Mouse (Mus musculus) left cerebral cortex, postnatal 25 days (tissue): Measurements from ENCODE around the gene Fam209. TPM values are rescaled to one million over a fixed set of nuclear protein-coding genes. Genes with fewer than 3 reads are reported as not detected.

Experiments used
- DNase-seq, 2 experiments: peaks; one replicate each; pipeline ENCODE4 v3.0.0; 2022; ENCODE audit warnings: low spot score in 2 of 2, mixed read lengths in 1 of 2
- intact Hi-C: fragments of 180-260 bp; cut with DNase I; formaldehyde crosslinking; loops from one replicate; pipeline ENCODE4 v1.15.1; 2025
- total RNA-seq, 2 experiments: library from RNA; stranded (reverse); gene quantifications; 2 replicates each; pipeline ENCODE4 v1.2.3; 2021

The Fam209 gene
- total RNA-seq, 2 experiments from 2014 or later: not detected

DNA sequence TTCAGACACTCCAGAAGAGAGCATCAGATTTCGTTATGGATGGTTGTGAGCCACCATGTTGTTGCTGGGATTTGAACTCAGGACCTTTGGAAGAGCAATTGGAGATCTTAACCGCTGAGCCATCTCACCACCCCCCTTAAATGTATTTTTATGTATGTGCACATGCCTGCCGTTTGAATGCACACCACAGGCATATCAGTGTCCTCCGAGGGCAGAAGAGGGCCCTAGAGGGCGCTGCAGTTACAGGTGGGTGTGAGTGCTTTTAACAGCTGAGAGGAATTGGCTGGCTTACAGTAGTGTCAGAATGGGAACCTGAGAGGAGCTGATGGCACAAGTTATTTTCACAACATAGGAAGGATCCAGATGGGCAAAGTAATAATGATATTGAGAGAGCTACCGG, 2.6 kb downstream of the Fam209 start:
- intact Hi-C loops: loop anchor here (5.0 kb wide), 1 partner anchor 612 kb away; no protein-coding TSS in a partner anchor
- DNase-seq: no peak

GRCm38 (mm10) chr2:172476707-172477260, 4.5 kb downstream of the Fam209 start:
- intact Hi-C loops: loop anchor here (2.0 to 5.0 kb wide), 2 partner anchors 348 to 611 kb away; no protein-coding TSS in a partner anchor
- DNase-seq: peak in 1 of 2 experiments; percentile 16

- no peak for DNase-seq
- intact Hi-C loops: loop anchor here (2.0 to 5.0 kb wide), 2 partner anchors 347 to 610 kb away; no protein-coding TSS in a partner anchor
Measured at GRCm38 (mm10) chr2:172477350-172477749, 5.0 kb downstream of the Fam209 start.

- peak; percentile 66 to 67 for DNase-seq
- intact Hi-C loops: loop anchor here (1.0 to 5.0 kb wide), 5 partner anchors 23 to 609 kb away; no protein-coding TSS in a partner anchor
Measured at GRCm38 (mm10) chr2:172477860-172478259, 5.5 kb downstream of the Fam209 start.

DNA sequence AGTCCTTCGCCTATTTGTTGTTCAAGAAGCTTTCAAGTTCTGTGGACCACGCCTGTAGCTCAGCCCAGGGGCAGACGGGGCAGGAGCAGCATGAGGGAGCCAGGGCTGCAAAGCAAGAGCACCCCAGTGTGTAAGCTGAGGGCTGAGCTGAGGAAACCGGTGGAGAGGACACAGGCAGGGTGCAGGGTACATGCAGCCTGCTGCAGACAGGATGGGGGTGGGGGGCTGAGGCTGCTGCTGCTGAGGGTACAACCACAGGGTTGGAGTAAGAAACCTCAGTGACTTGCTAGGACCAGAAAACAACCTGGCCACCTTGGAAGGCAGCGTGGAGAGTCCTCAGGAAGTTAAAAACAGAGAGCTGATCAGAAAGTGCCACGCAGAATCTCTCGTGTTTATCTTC, 8.0 kb downstream of the Fam209 start:
- intact Hi-C loops: no loop called here
- no peak for DNase-seq

- DNase-seq: no peak
Measured at GRCm38 (mm10) chr2:172481654-172482385, 9.5 kb downstream of the Fam209 start.

GRCm38 (mm10) chr2:172483766-172484413, 11.6 kb downstream of the Fam209 start:
- intact Hi-C loops: no loop called here

More at GRCm38 (mm10) chr2:172481654-172482385, 9.5 kb downstream of the Fam209 start:
- intact Hi-C loops: no loop called here

GRCm38 (mm10) chr2:172484696-172485370, 12.5 kb downstream of the Fam209 start:
- DNase-seq: no peak
- intact Hi-C loops: no loop called here

More at GRCm38 (mm10) chr2:172483766-172484413, 11.6 kb downstream of the Fam209 start:
- peak in 1 of 2 experiments; percentile 27 for DNase-seq

- intact Hi-C loops: no loop called here
- DNase-seq: no peak
Measured at GRCm38 (mm10) chr2:172496736-172497345, 24.5 kb downstream of the Fam209 start.

DNA sequence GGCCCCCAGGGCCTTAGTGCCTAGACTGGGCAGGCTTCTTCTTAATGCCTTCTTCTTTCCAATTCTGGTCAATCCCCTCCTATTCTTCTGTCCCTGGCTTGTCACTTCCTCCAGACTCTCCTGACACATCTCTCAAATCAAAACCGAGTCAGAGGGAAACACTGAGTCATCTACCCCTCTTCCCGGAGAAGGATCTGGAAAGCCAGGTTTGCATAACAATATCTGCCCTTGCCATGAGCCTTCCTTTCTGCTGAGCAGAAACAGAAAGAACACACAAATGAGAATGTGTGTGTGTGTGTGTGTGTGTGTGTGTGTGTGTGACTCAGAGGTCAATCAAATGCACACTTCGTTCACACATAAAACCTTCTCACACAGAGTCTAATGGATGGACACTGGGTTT, 26.5 kb downstream of the Fam209 start:
- intact Hi-C loops: no loop called here
- peak in 1 of 2 experiments; percentile 24 for DNase-seq

DNA sequence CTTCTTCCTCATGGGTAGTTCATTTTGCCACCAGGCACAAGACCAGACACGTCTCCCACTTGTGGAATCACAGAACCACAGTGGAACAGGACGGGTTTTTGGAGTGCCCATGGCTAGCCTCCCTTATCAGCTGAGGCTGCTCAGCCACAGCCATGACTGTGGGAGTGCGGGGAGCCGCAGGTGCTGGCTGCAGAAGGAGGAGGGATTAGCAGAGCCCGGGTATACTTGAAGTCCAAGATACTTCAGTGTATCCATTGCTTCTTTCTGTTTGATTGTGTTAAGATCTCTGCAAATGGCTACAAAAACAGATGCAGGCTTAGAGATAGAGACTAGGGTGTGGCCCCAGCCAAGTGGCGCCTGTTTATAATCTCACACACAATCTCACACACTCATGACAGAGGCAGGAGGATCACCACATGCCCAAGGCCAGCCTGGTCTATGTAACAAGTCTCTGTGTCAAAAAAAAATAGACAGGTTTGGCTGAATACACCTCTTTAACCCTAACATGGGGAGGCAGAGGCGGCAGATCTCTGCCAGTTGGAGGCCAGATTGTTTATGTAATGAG, 28.5 kb downstream of the Fam209 start:
- no peak for DNase-seq
- intact Hi-C loops: loop anchor here (1.0 kb wide), 1 partner anchor 23 kb away; no protein-coding TSS in a partner anchor

DNA sequence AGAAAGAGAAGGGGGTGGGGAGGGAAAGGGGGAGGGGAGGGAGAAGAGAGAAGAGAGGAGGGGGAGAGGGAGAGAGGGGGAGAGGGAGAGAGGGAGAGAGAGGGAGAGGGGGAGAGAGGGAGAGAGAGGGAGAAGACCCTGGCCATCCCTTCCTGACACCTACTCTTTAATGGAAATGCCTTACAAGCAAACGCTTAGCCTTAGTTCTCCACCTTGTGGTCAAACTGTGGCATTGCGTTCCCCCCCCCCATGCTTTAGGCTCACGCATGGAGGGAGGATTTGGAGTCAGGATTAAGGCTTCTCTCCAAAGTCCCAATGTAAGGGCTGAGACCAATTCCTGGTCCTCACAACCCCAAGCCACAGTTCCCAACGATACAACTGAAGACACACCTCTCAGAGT, 29.0 kb downstream of the Fam209 start:
- DNase-seq: peak in 1 of 2 experiments; percentile 6
- intact Hi-C loops: loop anchor here (1.0 kb wide), 1 partner anchor 23 kb away; no protein-coding TSS in a partner anchor

GRCm38 (mm10) chr2:172502168-172502567, 29.8 kb downstream of the Fam209 start:
- no peak for DNase-seq
- intact Hi-C loops: no loop called here

GRCm38 (mm10) chr2:172506121-172506520, 33.8 kb downstream of the Fam209 start:
- intact Hi-C loops: no loop called here
- DNase-seq: no peak

- no peak for DNase-seq
- intact Hi-C loops: no loop called here
Measured at GRCm38 (mm10) chr2:172510056-172510712, 37.9 kb downstream of the Fam209 start.

- intact Hi-C loops: no loop called here
- no peak for DNase-seq
Measured at GRCm38 (mm10) chr2:172510899-172511298, 38.6 kb downstream of the Fam209 start.

DNA sequence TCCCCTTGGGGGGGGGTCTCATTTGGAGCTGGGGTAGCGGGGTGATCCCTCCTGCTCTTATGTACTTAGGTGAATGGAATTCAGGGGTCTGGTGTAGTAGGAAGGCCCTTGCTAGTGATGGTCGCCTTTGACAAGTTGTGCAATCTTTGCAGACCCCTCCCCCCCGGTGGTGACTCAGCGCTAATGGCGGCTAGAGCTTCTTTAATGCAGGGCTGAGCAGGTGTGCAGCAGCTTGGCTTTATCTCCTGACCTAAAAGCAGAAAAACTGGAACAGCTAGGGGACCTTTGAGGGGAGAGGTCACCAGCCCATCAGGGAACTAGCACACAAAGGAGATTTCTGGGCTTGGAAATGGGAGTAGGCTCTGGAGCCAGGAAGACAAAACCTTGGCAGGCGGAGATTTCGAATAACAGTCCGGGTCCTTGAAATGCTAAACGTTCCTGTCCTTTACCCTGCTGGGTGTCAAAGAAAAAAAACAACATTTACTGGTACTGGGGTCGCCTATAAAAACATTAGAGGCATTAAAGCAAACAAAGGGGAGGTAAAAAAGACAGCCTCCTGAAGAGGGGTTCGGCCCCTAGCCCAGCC, 44.2 kb downstream of the Fam209 start:
- no peak for DNase-seq
- intact Hi-C loops: no loop called here
